Mouse (Mus musculus) thymus, adult 2 months (tissue): Measurements from ENCODE around the gene Ticam1.

Source experiments
- CTCF ChIP-seq: fragments of 200-500 bp; IDR thresholded peaks from 2 replicates; pipeline ENCODE4 v1.5.1; 2012; ENCODE audit warnings: mild to moderate bottlenecking, control low read depth, low read length, moderate library complexity, borderline replicate concordance; ENCODE audit not compliant: control insufficient read depth, poor library complexity, insufficient read depth; ENCODE audit errors: extremely low read depth
- POLR2A ChIP-seq: fragments of 200-500 bp; IDR thresholded peaks from 2 replicates; pipeline ENCODE4 v1.6.1; 2012; ENCODE audit warnings: mild to moderate bottlenecking, low read length, control low read depth, moderate library complexity; ENCODE audit not compliant: control insufficient read depth, poor library complexity, insufficient read depth; ENCODE audit errors: extremely low read depth

- TF ChIP-seq CTCF (no peak), POLR2A (no peak)
Measured at GRCm38 (mm10) chr17:56291826-56292475, 15.4 kb upstream of the Ticam1 start.
